ENCODE assay signal across 29 mouse cellular contexts in genomic region chr14:49073896-49074295, GRCm38 (mm10). TPM values are rescaled to one million over a fixed set of nuclear protein-coding genes. Genes with fewer than 3 reads are reported as not detected.
A peak's percentile ranks its signal among the peaks of the same experiment; 100 is the strongest.
DNase-seq lines count a peak whose midpoint lies in the region; ATAC-seq and TF ChIP-seq lines count a peak whose summit lies in the region.
"Had no signal": no experiment of that assay in that cellular context is flagged by ENCODE, and none has a peak within 500 bp of the region (broad histone marks: within the 10 kb centered on the region; RNA-seq: fewer than 3 reads in every experiment).

No protein-coding gene starts in this region.

- no peak overlapping the region for H3K4me3 ChIP-seq in hindbrain, postnatal 0 days (ENCODE audit: low read length)
- H3K4me3 ChIP-seq: embryonic facial prominence, embryonic 12.5 days; hindbrain, embryonic 13.5 days; left cerebral cortex, adult 2 months; limb, embryonic 10.5 days; limb, embryonic 15.5 days; liver, embryonic 13.5 days; midbrain, embryonic 15.5 days had no signal

- no peaks in the 10 kb centered on the region for H3K27me3 ChIP-seq in hindbrain, postnatal 0 days (ENCODE audit: insufficient read depth, low read length)
- H3K27me3 ChIP-seq: embryonic facial prominence, embryonic 12.5 days; hindbrain, embryonic 13.5 days; limb, embryonic 15.5 days; liver, embryonic 13.5 days; midbrain, embryonic 15.5 days had no signal

- WGBS in hindbrain, postnatal 0 days = 96% methylated on average over 7 of the region's 7 CpGs

- no peak overlapping the region for H3K27ac ChIP-seq in hindbrain, postnatal 0 days
- H3K27ac ChIP-seq: embryonic facial prominence, embryonic 12.5 days; hindbrain, embryonic 13.5 days; left cerebral cortex, adult 2 months; limb, embryonic 10.5 days; limb, embryonic 15.5 days; liver, embryonic 13.5 days; macrophage; midbrain, embryonic 15.5 days; stomach, postnatal 0 days had no signal

- no peak overlapping the region for H3K4me2 ChIP-seq in hindbrain, postnatal 0 days (ENCODE audit: low read depth, low read length)
- H3K4me2 ChIP-seq: embryonic facial prominence, embryonic 12.5 days; heart, embryonic 11.5 days; hindbrain, embryonic 13.5 days; limb, embryonic 15.5 days; liver, embryonic 13.5 days; midbrain, embryonic 15.5 days had no signal

- peak; percentile 58 for DNase-seq in heart, adult 11 months
- no peak for DNase-seq in heart, postnatal 14 days
- DNase-seq in left cerebral cortex, postnatal 14 days (ENCODE audit: low spot score in 2 of 2) = peak; percentile 17 to 35
- no peak for DNase-seq in left cerebral cortex, postnatal 4 days
- peak; percentile 59 for DNase-seq in NIH3T3 (ENCODE audit: low read depth)
- DNase-seq in right cerebral cortex, postnatal 25 days = peak; percentile 43
- DNase-seq in hindbrain, postnatal 0 days (ENCODE audit: low spot score) = no peak
- DNase-seq: adrenal gland, postnatal 14 days; cerebellum, adult 11-12 months; cerebellum, adult 9-11 months; embryo, embryonic 11 days; forebrain, postnatal 0 days; gastrocnemius, postnatal 14 days; heart, postnatal 4 days; kidney, postnatal 14 days; liver, embryonic 13.5 days; lung, adult 2 months; lung, postnatal 10 days; thymus, postnatal 4 days had no signal

- no peak overlapping the region for H3K9ac ChIP-seq in hindbrain, postnatal 0 days (replicated peaks; ENCODE audit: low read length)
- H3K9ac ChIP-seq: embryonic facial prominence, embryonic 12.5 days; forebrain, postnatal 0 days; hindbrain, embryonic 13.5 days; limb, embryonic 15.5 days; liver, embryonic 13.5 days; midbrain, embryonic 15.5 days had no signal

- no peaks in the 10 kb centered on the region for H3K9me3 ChIP-seq in hindbrain, postnatal 0 days (ENCODE audit: low read length)
- H3K9me3 ChIP-seq: embryonic facial prominence, embryonic 12.5 days; hindbrain, embryonic 13.5 days; limb, embryonic 10.5 days; limb, embryonic 15.5 days; liver, embryonic 13.5 days; midbrain, embryonic 15.5 days had no signal

- H3K4me1 ChIP-seq in hindbrain, postnatal 0 days (ENCODE audit: insufficient read depth, low read length) = no peaks in the 10 kb centered on the region
- H3K4me1 ChIP-seq: embryonic facial prominence, embryonic 12.5 days; limb, embryonic 10.5 days; limb, embryonic 15.5 days; midbrain, embryonic 15.5 days had no signal

- intact Hi-C loops in heart, postnatal 14 days (cut with DNase I) = no loop called here
- intact Hi-C loops in left cerebral cortex, postnatal 14 days (cut with DNase I) = no loop called here
- intact Hi-C loops in left cerebral cortex, postnatal 4 days (cut with DNase I) = no loop called here

- TF ChIP-seq CTCF in hindbrain, postnatal 0 days (IDR thresholded peaks at IDR 0.05; ENCODE audit: low read depth) = no peak

- ATAC-seq in hindbrain, postnatal 0 days = no peak
- ATAC-seq: forebrain, postnatal 0 days; intestine, postnatal 0 days; midbrain, embryonic 15.5 days had no signal

- H3K36me3 ChIP-seq in hindbrain, postnatal 0 days (ENCODE audit: insufficient read depth, low read length) = peaks cover 15% of the 10 kb centered on the region; the same call in 1 of the 2 replicates

RNA-seq across cellular contexts. Expression of gene Exoc5, which starts 7.4 kb away (rescaled TPM):
- total RNA-seq in heart, postnatal 14 days (2021) = 10 to 100 TPM; 25.0 to 25.4 TPM
- 10 to 100 TPM; 60.6 to 61.9 TPM for total RNA-seq in left cerebral cortex, postnatal 14 days (2021)
- 10 to 100 TPM; 81.1 to 88.8 TPM for total RNA-seq in left cerebral cortex, postnatal 4 days (2021)
- 59.8 and 64.7 TPM in 2 replicates for total RNA-seq in hindbrain, postnatal 0 days (2014; rRNA removed)
- 43.3 and 46.4 TPM in 2 replicates for polyA plus RNA-seq in hindbrain, postnatal 0 days (2015; fragmentation: Nextera tagmentation; extraction: Ambion mirVana)

RNA-seq across cellular contexts. Expression of gene Ap5m1, which starts 8.0 kb away (rescaled TPM):
- total RNA-seq in heart, postnatal 14 days (2021) = 10 to 100 TPM; 12.3 to 13.2 TPM
- total RNA-seq in left cerebral cortex, postnatal 14 days (2021) = 10 to 100 TPM; 18.7 to 19.1 TPM
- 10 to 100 TPM; 16.0 to 18.5 TPM for total RNA-seq in left cerebral cortex, postnatal 4 days (2021)
- 18.9 and 20.5 TPM in 2 replicates for total RNA-seq in hindbrain, postnatal 0 days (2014; rRNA removed)
- 15.8 and 17.2 TPM in 2 replicates for polyA plus RNA-seq in hindbrain, postnatal 0 days (2015; fragmentation: Nextera tagmentation; extraction: Ambion mirVana)

Comparison
In these comparisons a context has a peak if more than half of its experiments do, and no peak if none do; other contexts are left out.
1. DNase-seq: peak in heart, adult 11 months (single experiment), left cerebral cortex, postnatal 14 days (2 of 2), NIH3T3 (single experiment) and right cerebral cortex, postnatal 25 days (single experiment); none in heart, postnatal 14 days (0 of 2), left cerebral cortex, postnatal 4 days (single experiment) and hindbrain, postnatal 0 days (single experiment).